In the genomic region with DNA sequence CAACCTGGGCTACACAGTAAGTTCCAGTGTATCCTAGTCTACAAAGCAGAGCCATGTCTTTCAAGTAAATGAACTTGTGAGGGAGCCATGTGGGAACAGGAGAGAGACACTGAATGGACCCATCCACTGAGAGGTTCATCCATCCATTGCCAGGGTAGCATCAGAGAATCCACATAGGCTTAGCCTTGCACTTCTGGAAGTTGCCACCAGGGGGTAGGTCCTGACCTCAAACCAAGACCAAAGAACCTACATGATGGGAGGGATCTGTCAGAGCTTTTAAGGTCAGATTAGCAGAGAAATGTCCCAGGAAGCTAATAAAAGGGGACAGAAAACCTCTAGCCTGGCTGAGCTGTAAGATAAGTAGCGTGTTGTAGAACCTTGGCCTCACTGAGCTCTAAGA, we compare ENCODE assay signal across 10 mouse cellular contexts. TPM values are rescaled to one million over a fixed set of nuclear protein-coding genes. Genes with fewer than 3 reads are reported as not detected.
DNase-seq lines count a peak whose midpoint lies in the region; ATAC-seq and TF ChIP-seq lines count a peak whose summit lies in the region.
"Had no signal": no experiment of that assay in that cellular context is flagged by ENCODE, and none has a peak within 500 bp of the region (broad histone marks: within the 10 kb centered on the region; RNA-seq: fewer than 3 reads in every experiment).

No protein-coding gene starts in this region.

- peak; percentile 78 for TF ChIP-seq CTCF in intestine, postnatal 0 days (IDR thresholded peaks at IDR 0.05; ENCODE audit: low read depth)
- peak; percentile 46 for TF ChIP-seq CTCF in ES-Bruce4 (IDR thresholded peaks at IDR 0.05; ENCODE audit: low read depth, low read length)

- no peak for TF ChIP-seq POLR2A in ES-Bruce4 (IDR thresholded peaks at IDR 0.05; ENCODE audit: insufficient read depth, low read length)

- H3K4me2 ChIP-seq in intestine, postnatal 0 days (replicated peaks; ENCODE audit: low read depth): no peak overlapping the region
- no peak overlapping the region for H3K4me2 ChIP-seq in intestine, embryonic 15.5 days (replicated peaks)
- H3K4me2 ChIP-seq: embryonic facial prominence, embryonic 13.5 days; liver, embryonic 15.5 days had no signal

- DNase-seq in c-Kit-positive CD71-negative TER-119-negative erythroid progenitor cells, embryonic 14.5 days (ENCODE audit: low read depth): peak; percentile 46
- peak; percentile 28 for DNase-seq in fibroblast of lung, adult 2 months (ENCODE audit: low read depth)
- DNase-seq in kidney, adult 9 months: peak; percentile 66
- DNase-seq in lung, postnatal 14 days: peak; percentile 66
- DNase-seq in spleen, postnatal 14 days (ENCODE audit: low spot score in 2 of 2): peak; percentile 34 to 68

- 28% methylated on average over 1 of the region's 1 CpGs for WGBS in intestine, postnatal 0 days
- 62% methylated on average over 1 of the region's 1 CpGs for WGBS in intestine, embryonic 15.5 days

- H3K4me3 ChIP-seq in intestine, postnatal 0 days (ENCODE audit: low read depth, low read length): no peak overlapping the region
- no peak overlapping the region for H3K4me3 ChIP-seq in intestine, embryonic 15.5 days (replicated peaks)
- no peak overlapping the region for H3K4me3 ChIP-seq in ES-Bruce4 (ENCODE audit: low read depth, low read length)
- H3K4me3 ChIP-seq: embryonic facial prominence, embryonic 13.5 days; liver, embryonic 15.5 days had no signal

- ATAC-seq in intestine, postnatal 0 days: 0 out of 2 replicates have a peak, but pooled peaks have one; percentile 13
- no peak for ATAC-seq in intestine, embryonic 15.5 days

- no peaks in the 10 kb centered on the region for H3K27me3 ChIP-seq in intestine, postnatal 0 days (replicated peaks; ENCODE audit: control insufficient read depth, insufficient read depth, low read length)
- no peaks in the 10 kb centered on the region for H3K27me3 ChIP-seq in intestine, embryonic 15.5 days (replicated peaks)
- no peaks in the 10 kb centered on the region for H3K27me3 ChIP-seq in ES-Bruce4 (ENCODE audit: control insufficient read depth, insufficient read depth, low read length, poor library complexity, severe bottlenecking)
- H3K27me3 ChIP-seq: embryonic facial prominence, embryonic 13.5 days; liver, embryonic 15.5 days had no signal

- H3K27ac ChIP-seq in intestine, postnatal 0 days (ENCODE audit: low read depth, low read length): no peak overlapping the region
- H3K27ac ChIP-seq in intestine, embryonic 15.5 days: no peak overlapping the region
- no peak overlapping the region for H3K27ac ChIP-seq in ES-Bruce4 (ENCODE audit: insufficient read depth, low read length)
- H3K27ac ChIP-seq: embryonic facial prominence, embryonic 13.5 days; liver, embryonic 15.5 days had no signal

- no peak overlapping the region for H3K9ac ChIP-seq in intestine, postnatal 0 days (ENCODE audit: low read depth, low read length)
- no peak overlapping the region for H3K9ac ChIP-seq in intestine, embryonic 15.5 days
- H3K9ac ChIP-seq in ES-Bruce4 (ENCODE audit: low read depth, poor library complexity, severe bottlenecking): no peak overlapping the region
- H3K9ac ChIP-seq: embryonic facial prominence, embryonic 13.5 days; liver, embryonic 15.5 days had no signal

- H3K9me3 ChIP-seq in intestine, postnatal 0 days (ENCODE audit: control insufficient read depth): no peaks in the 10 kb centered on the region
- H3K9me3 ChIP-seq in intestine, embryonic 15.5 days: no peaks in the 10 kb centered on the region
- no peaks in the 10 kb centered on the region for H3K9me3 ChIP-seq in ES-Bruce4 (replicated peaks; ENCODE audit: control insufficient read depth, insufficient read depth, low read length, poor library complexity, severe bottlenecking)
- H3K9me3 ChIP-seq: embryonic facial prominence, embryonic 13.5 days; liver, embryonic 15.5 days had no signal

- no peak for TF ChIP-seq EP300 in ES-Bruce4 (IDR thresholded peaks at IDR 0.05; ENCODE audit: insufficient read depth, low read depth, low read length)

- no peaks in the 10 kb centered on the region for H3K4me1 ChIP-seq in intestine, postnatal 0 days (replicated peaks; ENCODE audit: control insufficient read depth, insufficient read depth, low read length)
- no peaks in the 10 kb centered on the region for H3K4me1 ChIP-seq in intestine, embryonic 15.5 days (replicated peaks)
- H3K4me1 ChIP-seq in ES-Bruce4 (ENCODE audit: control insufficient read depth, insufficient read depth, low read length): no peaks in the 10 kb centered on the region
- H3K4me1 ChIP-seq: liver, embryonic 15.5 days had no signal

- H3K36me3 ChIP-seq in intestine, postnatal 0 days (ENCODE audit: control insufficient read depth, insufficient read depth): no peaks in the 10 kb centered on the region
- no peaks in the 10 kb centered on the region for H3K36me3 ChIP-seq in intestine, embryonic 15.5 days
- H3K36me3 ChIP-seq in ES-Bruce4 (ENCODE audit: control insufficient read depth, insufficient read depth, low read length, poor library complexity, severe bottlenecking): no peaks in the 10 kb centered on the region
- H3K36me3 ChIP-seq: embryonic facial prominence, embryonic 13.5 days; liver, embryonic 15.5 days had no signal

RNA-seq across cellular contexts. Expression of a gene that starts 22.6 kb away (rescaled TPM):
- polyA plus RNA-seq in intestine, postnatal 0 days (2015; fragmentation: Nextera tagmentation; extraction: Ambion mirVana): 0.78 and 0.95 TPM in 2 replicates
- 1.7 and 2.3 TPM in 2 replicates for polyA plus RNA-seq in intestine, embryonic 15.5 days (2015; fragmentation: Nextera tagmentation; extraction: Ambion mirVana)
- polyA plus RNA-seq in ES-Bruce4 (2011; ENCODE audit: insufficient read depth, insufficient read length, low read depth, missing spikeins): 1.7 and 2.5 TPM in 2 replicates
